28 mouse cellular contexts compared by ENCODE assay signal in the genomic region with DNA sequence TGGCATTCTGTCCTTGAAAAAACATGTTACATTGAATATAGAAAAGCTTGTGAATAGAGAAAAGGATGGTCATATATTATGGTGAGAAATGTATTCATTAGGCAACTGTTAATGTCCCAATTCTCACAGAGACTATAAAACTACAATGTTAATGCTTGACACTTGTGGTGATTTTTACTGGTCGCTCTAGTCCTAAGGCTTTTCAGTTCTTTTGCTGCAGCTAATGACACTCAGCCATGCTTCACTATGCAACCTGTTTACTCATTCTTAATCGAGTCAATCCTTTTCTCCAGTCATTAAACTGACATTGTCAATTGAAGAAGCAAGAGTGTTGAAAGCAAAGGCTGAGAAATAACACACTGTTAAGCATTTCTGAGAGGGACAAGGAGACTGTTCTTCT.
"Had no signal": no experiment of that assay in that cellular context is flagged by ENCODE, and none has a peak within 500 bp of the region (broad histone marks: within the 10 kb centered on the region; RNA-seq: fewer than 3 reads in every experiment).

No protein-coding gene starts in this region.

- H3K4me3 ChIP-seq: embryonic facial prominence, embryonic 10.5 days; embryonic facial prominence, embryonic 12.5 days; embryonic facial prominence, embryonic 13.5 days; embryonic facial prominence, embryonic 15.5 days; erythroblast, embryonic 14.5 days; forebrain, embryonic 10.5 days; forebrain, embryonic 12.5 days; forebrain, embryonic 13.5 days; forebrain, embryonic 15.5 days; gastrocnemius, adult 2 months had no signal

- H3K27ac ChIP-seq: embryonic facial prominence, embryonic 10.5 days; embryonic facial prominence, embryonic 12.5 days; embryonic facial prominence, embryonic 13.5 days; embryonic facial prominence, embryonic 15.5 days; forebrain, embryonic 10.5 days; forebrain, embryonic 12.5 days; forebrain, embryonic 13.5 days; forebrain, embryonic 15.5 days; gastrocnemius, adult 2 months had no signal

- ATAC-seq: forebrain, embryonic 13.5 days; forebrain, embryonic 14.5 days; forebrain, embryonic 15.5 days; forebrain, embryonic 16.5 days; forebrain, postnatal 0 days had no signal

- H3K9me3 ChIP-seq: embryonic facial prominence, embryonic 10.5 days; embryonic facial prominence, embryonic 12.5 days; embryonic facial prominence, embryonic 13.5 days; embryonic facial prominence, embryonic 15.5 days; forebrain, embryonic 10.5 days; forebrain, embryonic 12.5 days; forebrain, embryonic 13.5 days; forebrain, embryonic 15.5 days had no signal

- H3K27me3 ChIP-seq: embryonic facial prominence, embryonic 12.5 days; embryonic facial prominence, embryonic 13.5 days; embryonic facial prominence, embryonic 15.5 days; forebrain, embryonic 12.5 days; forebrain, embryonic 13.5 days; forebrain, embryonic 15.5 days had no signal

- H3K9ac ChIP-seq: embryonic facial prominence, embryonic 12.5 days; embryonic facial prominence, embryonic 13.5 days; embryonic facial prominence, embryonic 15.5 days; forebrain, embryonic 12.5 days; forebrain, embryonic 13.5 days; forebrain, embryonic 15.5 days; forebrain, postnatal 0 days had no signal

- H3K36me3 ChIP-seq: embryonic facial prominence, embryonic 10.5 days; embryonic facial prominence, embryonic 12.5 days; embryonic facial prominence, embryonic 13.5 days; embryonic facial prominence, embryonic 15.5 days; forebrain, embryonic 10.5 days; forebrain, embryonic 12.5 days; forebrain, embryonic 15.5 days had no signal

- H3K4me1 ChIP-seq: embryonic facial prominence, embryonic 10.5 days; embryonic facial prominence, embryonic 12.5 days; embryonic facial prominence, embryonic 13.5 days; embryonic facial prominence, embryonic 15.5 days; forebrain, embryonic 10.5 days; forebrain, embryonic 12.5 days; forebrain, embryonic 13.5 days; forebrain, embryonic 15.5 days had no signal

- DNase-seq: cerebellum, adult 2 months; cerebellum, adult 8-10 months; cerebellum, adult 9-10 months; cerebellum, adult 9-11 months; cerebellum, postnatal 10 days; cerebellum, postnatal 14 days; cerebellum, postnatal 25 days; cerebellum, postnatal 36 days; embryo, embryonic 11 days; forebrain, postnatal 0 days; gastrocnemius, adult 2 months; gastrocnemius, postnatal 10 days; gastrocnemius, postnatal 14 days; gastrocnemius, postnatal 25 days; gastrocnemius, postnatal 36 days; heart, adult 11 months; heart, adult 18-20 months had no signal

- H3K4me2 ChIP-seq: embryonic facial prominence, embryonic 12.5 days; embryonic facial prominence, embryonic 13.5 days; embryonic facial prominence, embryonic 15.5 days; forebrain, embryonic 12.5 days; forebrain, embryonic 13.5 days; forebrain, embryonic 15.5 days had no signal
